Mouse (Mus musculus) adrenal gland, adult (tissue): ENCODE data around the gene Zscan5b.
"Not testable (repeated sequence)": the region's sequence is repeated elsewhere in the genome, so short reads cannot be mapped to it uniquely, and the experiment has no call there.

ENCODE experiments used
- DNase-seq, 2 experiments: peaks; one replicate each; pipeline ENCODE4 v3.0.0; 2022 to 2023; ENCODE audit warnings: low spot score in 1 of 2; ENCODE audit not compliant: inconsistent age in 2 of 2

Gene Zscan5b

GRCm38 (mm10) chr7:6221978-6222377 is at the start of gene Zscan5b:
Gene Zscan5b, plus strand, starts transcription at chr7:6222278.
- no peak for DNase-seq

- DNase-seq: no peak
These were observed 49.3 kb upstream of the Zscan5b start for GRCm38 (mm10) chr7:6172674-6173244.

GRCm38 (mm10) chr7:6173872-6174271 is 48.2 kb upstream of the Zscan5b start:
- no peak for DNase-seq

GRCm38 (mm10) chr7:6174365-6174987 is 47.6 kb upstream of the Zscan5b start:
- DNase-seq: peak in 1 of 2 experiments; percentile 61

- DNase-seq: peak in 1 of 2 experiments; percentile 20
These were observed 43.1 kb upstream of the Zscan5b start for GRCm38 (mm10) chr7:6179013-6179412.

- DNase-seq: no peak
These were observed 39.2 kb upstream of the Zscan5b start for GRCm38 (mm10) chr7:6182882-6183281.

GRCm38 (mm10) chr7:6183802-6184201 is 38.3 kb upstream of the Zscan5b start:
- DNase-seq: no peak

- no peak for DNase-seq
These were observed 37.6 kb upstream of the Zscan5b start for GRCm38 (mm10) chr7:6184521-6184920.

- no peak for DNase-seq
These were observed 36.7 kb upstream of the Zscan5b start for GRCm38 (mm10) chr7:6185391-6185790.

GRCm38 (mm10) chr7:6186176-6186575 is 35.9 kb upstream of the Zscan5b start:
- no peak for DNase-seq

- DNase-seq: no peak
These were observed 35.3 kb upstream of the Zscan5b start for GRCm38 (mm10) chr7:6186756-6187155.

- DNase-seq: no peak
These were observed 32.5 kb upstream of the Zscan5b start for GRCm38 (mm10) chr7:6189542-6189941.

- DNase-seq: peak; percentile 69 to 92
These were observed 30.7 kb upstream of the Zscan5b start for GRCm38 (mm10) chr7:6191376-6191775.

GRCm38 (mm10) chr7:6194129-6194528 is 27.9 kb upstream of the Zscan5b start:
- peak; percentile 51 to 82 for DNase-seq

- no peak for DNase-seq
These were observed 26.3 kb upstream of the Zscan5b start for GRCm38 (mm10) chr7:6195777-6196176.

- no peak for DNase-seq
These were observed 25.3 kb upstream of the Zscan5b start, which contains the start of gene Galp for GRCm38 (mm10) chr7:6196790-6197189. Gene Galp, plus strand, starts transcription at chr7:6197090.

GRCm38 (mm10) chr7:6204200-6204599 is 17.9 kb upstream of the Zscan5b start:
- no peak for DNase-seq

- DNase-seq: peak; percentile 30 to 71
These were observed 8.9 kb upstream of the Zscan5b start for GRCm38 (mm10) chr7:6213144-6213543.

- not testable (repeated sequence) for DNase-seq
These were observed 7.4 kb upstream of the Zscan5b start for GRCm38 (mm10) chr7:6214691-6215090.

- DNase-seq: no peak
These were observed 1.9 kb upstream of the Zscan5b start for GRCm38 (mm10) chr7:6220147-6220546.

- peak; percentile 22 to 73 for DNase-seq
These were observed 6.4 kb downstream of the Zscan5b start for GRCm38 (mm10) chr7:6228491-6228890.

- no peak for DNase-seq
These were observed 17.7 kb downstream of the Zscan5b start for GRCm38 (mm10) chr7:6239787-6240186.
